Mouse (Mus musculus): ENCODE data around the gene Nudt12. TPM values are rescaled to one million over a fixed set of nuclear protein-coding genes. Genes with fewer than 3 reads are reported as not detected.
A peak's percentile ranks its signal among the peaks of the same experiment; 100 is the strongest.

The Nudt12 gene
- total RNA-seq (2022) = 10 to 100 TPM; 10.6 to 15.3 (median 12.4) TPM

- DNase-seq (ENCODE audit: low spot score in 2 of 2) = peak; percentile 35 to 45
Measured at GRCm38 (mm10) chr17:59013091-59013459, at the start of gene Nudt12. Gene Nudt12 (minus strand): TSS chr17:59013372.

GRCm38 (mm10) chr17:59053306-59053705 is 40.1 kb upstream of the Nudt12 start:
- DNase-seq (ENCODE audit: low spot score in 2 of 2) = no peak

GRCm38 (mm10) chr17:59039754-59040153 is 26.6 kb upstream of the Nudt12 start:
- DNase-seq (ENCODE audit: low spot score in 2 of 2) = peak in 1 of 2 experiments; percentile 9

- DNase-seq (ENCODE audit: low spot score in 2 of 2) = no peak
Measured at GRCm38 (mm10) chr17:59033445-59033844, 20.3 kb upstream of the Nudt12 start.

- no peak for DNase-seq (ENCODE audit: low spot score in 2 of 2)
Measured at GRCm38 (mm10) chr17:59026336-59026735, 13.2 kb upstream of the Nudt12 start.

- no peak for DNase-seq (ENCODE audit: low spot score in 2 of 2)
Measured at GRCm38 (mm10) chr17:59024502-59024901, 11.3 kb upstream of the Nudt12 start.

- DNase-seq (ENCODE audit: low spot score in 2 of 2) = no peak
Measured at GRCm38 (mm10) chr17:59023971-59024370, 10.8 kb upstream of the Nudt12 start.

- no peak for DNase-seq (ENCODE audit: low spot score in 2 of 2)
Measured at GRCm38 (mm10) chr17:59018666-59019065, 5.5 kb upstream of the Nudt12 start.

GRCm38 (mm10) chr17:59012421-59013090 is 616 bp downstream of the Nudt12 start:
- no peak for DNase-seq (ENCODE audit: low spot score in 2 of 2)

- no peak for DNase-seq (ENCODE audit: low spot score in 2 of 2)
Measured at GRCm38 (mm10) chr17:59011546-59012307, 1.4 kb downstream of the Nudt12 start.

GRCm38 (mm10) chr17:58991275-58991674 is 21.9 kb downstream of the Nudt12 start, which contains the start of gene Pdzph1:
Gene Pdzph1 (minus strand): TSS chr17:58991375.
- no peak for DNase-seq (ENCODE audit: low spot score in 2 of 2)

- no peak for DNase-seq (ENCODE audit: low spot score in 2 of 2)
Measured at GRCm38 (mm10) chr17:58973237-58973636, 39.9 kb downstream of the Nudt12 start.

GRCm38 (mm10) chr17:58959905-58960304 is 53.3 kb downstream of the Nudt12 start:
- DNase-seq (ENCODE audit: low spot score in 2 of 2) = peak in 1 of 2 experiments; percentile 29

GRCm38 (mm10) chr17:58957055-58957454 is 56.1 kb downstream of the Nudt12 start:
- DNase-seq (ENCODE audit: low spot score in 2 of 2) = no peak

Other genes starting within 250 kb of the Nudt12 start
- 1 to 10 TPM; 1.4 to 3.8 (median 2.2) TPM for gene Pdzph1, start 22.0 kb downstream of the Nudt12 start, total RNA-seq (2022)

Measured in layer of hippocampus, adult 8-10 months (tissue).